Mouse (Mus musculus) ZHBTc4 (cell line): Measurements from ENCODE around the gene Fbn1.

Experiments
- DNase-seq: peaks from one replicate; pipeline ENCODE4 v3.0.0-alpha.2; 2011; ENCODE audit warnings: low read depth, low spot score

The Fbn1 gene

GRCm38 (mm10) chr2:125507893-125508292 is at the start of gene Fbn1:
Gene Fbn1 (minus strand): TSS chr2:125507993.
- DNase-seq, result no peak

GRCm38 (mm10) chr2:125555830-125556229 is 48.0 kb upstream of the Fbn1 start:
- DNase-seq, result peak; percentile 51

- no peak for DNase-seq
Measured at GRCm38 (mm10) chr2:125548806-125549578, 41.2 kb upstream of the Fbn1 start.

GRCm38 (mm10) chr2:125544986-125545385 is 37.2 kb upstream of the Fbn1 start:
- no peak for DNase-seq

- DNase-seq, result no peak
Measured at GRCm38 (mm10) chr2:125543646-125544045, 35.9 kb upstream of the Fbn1 start.

GRCm38 (mm10) chr2:125541451-125541850 is 33.7 kb upstream of the Fbn1 start:
- no peak for DNase-seq

- no peak for DNase-seq
Measured at GRCm38 (mm10) chr2:125540579-125540978, 32.8 kb upstream of the Fbn1 start.

GRCm38 (mm10) chr2:125539640-125540039 is 31.8 kb upstream of the Fbn1 start:
- DNase-seq, result no peak

GRCm38 (mm10) chr2:125530665-125531064 is 22.9 kb upstream of the Fbn1 start:
- DNase-seq, result peak; percentile 5

GRCm38 (mm10) chr2:125526566-125526965 is 18.8 kb upstream of the Fbn1 start:
- DNase-seq, result no peak

- no peak for DNase-seq
Measured at GRCm38 (mm10) chr2:125525484-125525883, 17.7 kb upstream of the Fbn1 start.

- no peak for DNase-seq
Measured at GRCm38 (mm10) chr2:125516594-125516993, 8.8 kb upstream of the Fbn1 start.

- DNase-seq, result no peak
Measured at GRCm38 (mm10) chr2:125515291-125516057, 7.7 kb upstream of the Fbn1 start.

GRCm38 (mm10) chr2:125514391-125514790 is 6.6 kb upstream of the Fbn1 start:
- DNase-seq, result no peak

- DNase-seq, result no peak
Measured at GRCm38 (mm10) chr2:125512544-125512943, 4.8 kb upstream of the Fbn1 start.

GRCm38 (mm10) chr2:125511898-125512297 is 4.1 kb upstream of the Fbn1 start:
- DNase-seq, result no peak

- no peak for DNase-seq
Measured at GRCm38 (mm10) chr2:125510752-125511151, 3.0 kb upstream of the Fbn1 start.

GRCm38 (mm10) chr2:125508381-125508780 is 588 bp upstream of the Fbn1 start:
- DNase-seq, result no peak

GRCm38 (mm10) chr2:125506316-125507054 is 1.3 kb downstream of the Fbn1 start:
- peak; percentile 68 for DNase-seq

- peak; percentile 74 for DNase-seq
Measured at GRCm38 (mm10) chr2:125505746-125506315, 2.0 kb downstream of the Fbn1 start.

- peak; percentile 69 for DNase-seq
Measured at GRCm38 (mm10) chr2:125505006-125505745, 2.6 kb downstream of the Fbn1 start, which contains the start of gene Gm9913. Gene Gm9913 (plus strand): TSS chr2:125505089.
